Mouse (Mus musculus) cerebellum, adult 18-20 months (tissue): ENCODE results near the gene Rgsl1.
"Not testable (repeated sequence)": the region's sequence is repeated elsewhere in the genome, so short reads cannot be mapped to it uniquely, and the experiment has no call there.

Source experiments
- DNase-seq, 2 experiments: peaks; one replicate each; pipeline ENCODE4 v3.0.0; 2021

Rgsl1 gene

DNA sequence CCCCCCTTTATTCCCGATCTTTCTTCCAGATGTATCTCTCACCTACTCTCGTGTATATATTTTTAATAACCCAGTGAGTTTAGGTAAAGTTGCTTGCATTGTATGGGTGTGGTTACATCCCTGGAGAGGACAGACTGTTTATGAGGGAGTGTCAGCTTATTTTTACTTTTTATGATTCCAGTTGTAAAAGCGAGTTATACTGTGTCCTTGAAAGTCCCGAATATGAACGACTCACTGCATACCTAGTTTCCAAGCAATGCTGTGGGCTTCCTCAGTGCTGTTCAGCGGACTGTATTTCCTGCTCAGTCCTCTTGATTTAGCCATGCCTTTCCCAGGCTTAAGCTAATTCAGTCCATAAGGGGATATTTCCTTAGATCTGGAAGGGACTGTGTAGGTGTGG is 68.8 kb downstream of the Rgsl1 start:
- DNase-seq, result no peak

DNA sequence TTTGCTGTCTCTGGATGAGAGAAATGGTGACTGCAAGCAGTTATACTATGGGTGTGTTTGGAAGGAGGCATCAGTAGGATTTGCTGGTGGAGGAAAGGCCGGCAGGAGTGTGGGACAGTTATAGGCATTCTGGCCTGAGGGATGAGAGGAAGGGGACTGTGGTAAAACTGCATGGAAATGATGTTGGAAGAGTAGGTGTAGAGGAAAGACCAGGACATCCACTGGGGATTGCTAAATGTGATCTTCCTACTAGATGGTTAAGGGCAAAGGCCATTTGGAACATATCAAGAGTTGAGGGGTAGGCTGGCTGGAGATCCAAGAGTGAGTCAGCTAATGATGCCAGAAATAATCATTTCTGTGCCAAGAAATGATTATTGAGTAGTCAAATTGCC is 73.2 kb downstream of the Rgsl1 start:
- no peak for DNase-seq

DNA sequence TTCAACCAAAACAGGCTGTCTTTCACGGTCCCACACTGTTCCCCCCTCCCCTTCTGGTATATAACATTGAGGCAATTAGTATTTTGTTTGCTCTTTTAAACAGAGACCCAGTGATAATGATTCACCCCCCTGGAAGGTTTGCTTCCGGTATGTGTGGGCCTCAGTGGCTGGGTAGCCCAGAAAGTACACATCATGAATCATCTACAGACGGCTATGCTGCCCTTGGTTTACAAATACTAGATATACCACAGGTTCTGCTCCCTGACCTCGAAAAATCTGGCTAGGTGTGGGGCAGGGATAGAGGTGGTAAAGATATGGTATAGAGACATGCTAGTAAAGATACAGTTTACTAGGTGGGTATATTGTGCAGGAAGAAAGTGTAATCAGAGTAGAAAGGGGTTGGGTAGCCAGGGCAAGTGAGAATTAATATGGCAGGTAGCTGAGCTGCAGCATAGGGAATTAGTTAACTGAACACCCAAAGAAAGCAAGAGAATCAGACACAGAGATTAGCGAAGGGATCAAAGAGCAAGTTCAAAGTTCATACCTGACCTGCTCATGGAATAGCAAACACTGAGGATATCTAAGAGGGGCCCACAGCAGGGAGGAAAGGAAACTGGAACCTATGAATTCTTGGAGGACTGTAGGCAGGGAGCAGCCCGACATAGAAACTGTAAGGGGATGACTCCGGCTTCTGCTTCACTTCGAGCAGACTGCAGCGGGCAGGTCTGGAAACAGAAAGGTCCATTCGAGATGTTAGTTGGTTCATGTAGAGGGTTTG is 73.8 kb downstream of the Rgsl1 start:
- no peak for DNase-seq

DNA sequence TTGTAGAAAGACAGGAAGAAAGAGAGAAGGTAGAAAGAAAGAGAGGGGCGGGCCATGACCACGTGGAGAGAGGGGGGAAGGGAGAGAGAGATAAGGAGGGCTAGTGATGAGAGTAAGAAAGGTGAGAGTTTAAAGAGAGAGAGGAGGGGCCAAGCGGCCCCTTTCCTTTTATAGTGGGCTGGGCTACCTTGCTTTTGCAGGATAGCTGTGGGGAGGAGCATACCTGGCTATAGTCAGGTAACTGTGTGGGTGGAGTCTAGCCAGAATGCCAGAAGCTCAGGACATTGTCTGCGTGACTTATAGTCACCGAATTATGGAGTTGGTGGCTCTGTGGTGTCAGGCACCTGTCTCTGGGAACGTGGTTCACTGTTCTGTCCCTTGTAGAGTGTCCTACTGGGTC is 74.4 kb downstream of the Rgsl1 start:
- not testable (repeated sequence) for DNase-seq

DNA sequence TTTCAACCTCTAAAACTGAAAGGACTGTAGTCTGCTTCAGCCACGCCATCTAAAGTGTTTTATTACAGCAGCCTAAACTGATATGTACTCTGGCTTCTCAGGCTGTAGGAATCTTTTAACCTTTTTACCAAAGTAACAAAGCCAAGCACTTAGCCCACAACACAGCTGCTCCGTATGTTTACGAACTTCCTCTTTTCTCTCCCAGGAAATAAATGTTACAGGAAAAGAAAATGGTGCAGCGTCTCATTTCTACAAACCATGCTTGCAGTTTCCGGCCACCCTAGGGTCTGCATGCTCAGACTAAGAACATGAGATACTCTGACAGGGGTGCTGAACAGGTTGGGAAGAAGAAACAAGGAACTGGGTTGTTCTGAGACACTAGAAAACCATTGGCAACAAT is 75.5 kb downstream of the Rgsl1 start:
- no peak for DNase-seq

DNA sequence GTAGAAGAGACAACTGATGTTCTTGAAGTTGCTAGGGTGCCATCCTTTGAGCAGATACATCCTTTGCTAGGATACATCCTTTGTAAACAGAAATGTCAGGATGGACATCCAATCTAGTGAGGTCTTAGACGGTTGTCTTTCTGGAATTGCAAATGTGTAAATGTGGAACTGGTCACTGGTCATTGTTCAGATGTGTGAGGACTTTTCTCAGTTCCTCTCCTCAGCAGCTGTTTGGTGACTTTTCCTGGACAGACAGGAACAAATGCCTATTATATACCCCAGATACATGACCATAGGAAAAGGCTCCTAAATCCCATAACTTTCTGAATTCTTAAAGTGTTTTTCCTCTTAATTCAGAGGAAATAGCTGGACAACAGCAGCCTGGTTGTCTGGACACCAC is 76.7 kb downstream of the Rgsl1 start:
- DNase-seq, result no peak

DNA sequence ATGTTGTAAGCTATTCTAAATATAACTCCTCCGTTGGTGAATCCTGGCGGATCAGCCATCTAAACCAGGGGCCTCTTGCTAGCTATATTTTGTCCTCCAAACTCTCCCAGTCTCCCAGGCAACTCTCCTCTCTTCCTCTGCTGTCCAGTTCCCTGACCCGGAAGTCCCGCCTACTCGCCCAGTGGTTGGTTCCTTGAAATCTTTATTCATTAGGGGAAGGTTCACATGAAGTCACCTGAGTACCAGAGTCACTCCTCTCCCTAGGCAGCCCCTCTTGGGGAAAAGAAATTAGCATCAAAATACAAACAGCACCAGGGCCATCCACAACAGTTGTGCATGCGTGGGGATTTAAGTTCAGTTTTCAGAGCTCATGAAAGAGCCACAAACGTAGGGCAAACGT is 77.6 kb downstream of the Rgsl1 start:
- DNase-seq, result no peak

DNA sequence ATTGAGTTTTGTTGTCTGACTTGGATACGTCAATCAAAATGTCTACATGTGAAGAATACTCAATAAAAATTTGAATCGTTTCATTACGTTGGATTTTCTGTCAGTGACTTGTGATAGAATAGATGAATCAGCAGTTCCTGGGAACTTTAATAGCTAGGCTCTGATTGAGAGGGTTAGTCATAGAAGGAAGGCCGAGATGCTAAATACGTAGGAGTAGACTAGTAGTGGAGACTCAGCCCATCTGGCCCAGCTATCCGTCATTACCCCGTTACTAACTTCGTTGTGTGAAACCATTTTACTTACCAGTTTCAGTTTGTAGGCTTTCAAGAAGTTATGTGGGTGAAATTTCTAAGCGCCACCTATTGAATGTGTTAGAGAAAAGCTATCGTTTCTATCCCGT is 79.8 kb downstream of the Rgsl1 start:
- no peak for DNase-seq

DNA sequence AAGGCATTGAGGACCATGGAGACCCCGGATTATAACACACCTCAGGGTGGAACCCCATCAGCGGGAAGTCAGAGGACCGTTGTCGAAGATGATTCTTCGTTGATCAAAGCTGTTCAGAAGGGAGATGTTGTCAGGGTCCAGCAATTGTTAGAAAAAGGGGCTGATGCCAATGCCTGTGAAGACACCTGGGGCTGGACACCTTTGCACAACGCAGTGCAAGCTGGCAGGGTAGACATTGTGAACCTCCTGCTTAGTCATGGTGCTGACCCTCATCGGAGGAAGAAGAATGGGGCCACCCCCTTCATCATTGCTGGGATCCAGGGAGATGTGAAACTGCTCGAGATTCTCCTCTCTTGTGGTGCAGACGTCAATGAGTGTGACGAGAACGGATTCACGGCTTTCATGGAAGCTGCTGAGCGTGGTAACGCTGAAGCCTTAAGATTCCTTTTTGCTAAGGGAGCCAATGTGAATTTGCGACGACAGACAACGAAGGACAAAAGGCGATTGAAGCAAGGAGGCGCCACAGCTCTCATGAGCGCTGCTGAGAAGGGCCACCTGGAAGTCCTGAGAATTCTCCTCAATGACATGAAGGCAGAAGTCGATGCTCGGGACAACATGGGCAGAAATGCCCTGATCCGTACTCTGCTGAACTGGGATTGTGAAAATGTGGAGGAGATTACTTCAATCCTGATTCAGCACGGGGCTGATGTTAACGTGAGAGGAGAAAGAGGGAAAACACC is 90.0 kb downstream of the Rgsl1 start:
- no peak for DNase-seq

DNA sequence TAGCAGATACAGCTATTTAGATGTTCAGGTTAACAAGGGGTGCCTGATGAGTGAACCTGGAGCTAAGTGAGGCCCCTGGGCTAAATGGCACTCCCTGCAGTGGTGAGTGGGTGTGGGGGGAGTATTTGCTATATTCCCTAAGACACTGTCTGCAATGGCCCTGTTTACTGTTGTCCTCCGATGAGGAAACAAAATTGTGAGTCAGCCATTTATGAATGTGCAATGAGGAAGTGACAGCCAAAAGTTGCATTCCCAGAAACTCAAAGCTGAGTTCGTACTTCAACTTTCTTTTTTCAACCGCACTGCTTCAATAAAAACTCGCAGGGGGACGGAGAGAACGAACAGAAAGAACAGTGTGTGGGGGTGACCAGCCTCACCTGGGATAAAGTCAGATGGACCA is 91.4 kb downstream of the Rgsl1 start:
- no peak for DNase-seq

DNA sequence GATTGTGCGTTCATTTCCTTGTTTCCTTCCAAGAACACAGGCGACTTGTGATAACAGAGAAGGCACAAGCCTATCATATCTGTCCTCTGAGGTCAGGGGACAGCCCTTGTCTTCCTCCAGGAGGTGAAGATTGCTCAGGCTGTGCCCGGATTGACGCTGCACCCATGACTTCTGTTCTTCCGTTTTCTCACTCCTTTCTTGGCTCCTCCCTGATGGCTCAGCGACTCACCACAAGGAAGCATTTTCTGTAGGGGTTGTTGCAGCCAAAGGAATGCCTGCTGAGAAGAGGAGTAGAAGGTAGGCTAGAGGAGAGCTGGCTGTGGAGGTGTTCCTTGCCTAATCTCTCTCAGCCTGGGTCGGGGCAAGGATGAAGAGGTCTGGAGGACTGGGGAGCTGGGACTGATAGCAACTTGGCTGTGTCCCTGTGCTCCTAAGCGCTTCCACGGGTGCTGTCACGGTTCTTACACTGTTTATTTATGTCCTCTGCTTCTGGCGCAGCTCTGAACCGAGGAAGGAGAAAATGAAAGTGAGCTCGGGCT is 92.1 kb downstream of the Rgsl1 start:
- DNase-seq, result no peak

DNA sequence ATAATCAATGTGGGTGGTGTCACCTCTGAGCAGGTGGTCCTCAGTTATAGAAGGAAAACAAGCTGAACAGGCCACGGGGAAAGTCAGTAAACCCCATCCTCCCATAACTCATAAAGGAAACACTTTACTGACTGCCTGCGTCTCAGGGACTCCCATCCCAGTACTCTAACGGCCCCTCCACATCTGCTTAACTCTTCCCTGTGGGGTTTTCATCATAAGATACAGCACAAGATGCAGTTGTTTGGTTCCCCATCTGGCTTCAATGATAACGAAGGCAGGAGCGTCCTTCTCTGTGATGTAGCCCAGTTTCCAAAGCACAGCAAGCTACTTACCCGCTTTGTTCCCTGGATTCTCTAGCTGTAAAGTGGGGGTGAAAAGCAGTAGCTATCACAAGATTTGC is 93.9 kb downstream of the Rgsl1 start:
- DNase-seq, result no peak

DNA sequence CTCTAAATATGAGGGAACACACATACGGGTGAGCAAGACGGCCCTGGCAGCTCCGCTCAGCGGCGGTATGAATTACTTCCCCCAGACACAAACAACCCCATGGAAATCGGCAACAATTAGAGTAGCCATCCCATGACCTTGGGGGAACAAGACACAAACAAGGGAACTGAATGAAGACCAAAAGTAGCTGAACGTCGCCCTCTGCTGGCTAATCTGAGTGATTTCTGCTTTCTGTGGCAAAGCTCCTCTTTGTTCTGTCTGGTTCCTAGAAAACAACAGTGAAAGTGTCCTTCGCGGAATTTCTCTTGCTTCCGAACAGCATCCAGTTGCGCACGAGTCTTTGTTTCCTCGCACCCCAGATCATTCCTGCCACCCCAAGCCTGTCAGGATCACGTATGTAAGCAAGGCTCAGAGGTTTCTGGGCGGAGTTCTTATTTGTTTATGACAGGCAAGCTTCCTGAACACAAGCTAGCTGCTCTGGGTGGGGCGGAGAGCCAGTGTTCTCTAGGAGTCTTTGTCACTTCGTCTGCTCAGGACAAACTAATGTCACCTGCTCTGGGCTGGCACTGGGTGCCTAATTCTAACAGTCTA is 94.6 kb downstream of the Rgsl1 start, which contains the start of gene Rnasel:
Gene Rnasel, plus strand, starts transcription at position 216 of the 591 bp plus-strand sequence.
- peak; percentile 67 to 73 for DNase-seq

DNA sequence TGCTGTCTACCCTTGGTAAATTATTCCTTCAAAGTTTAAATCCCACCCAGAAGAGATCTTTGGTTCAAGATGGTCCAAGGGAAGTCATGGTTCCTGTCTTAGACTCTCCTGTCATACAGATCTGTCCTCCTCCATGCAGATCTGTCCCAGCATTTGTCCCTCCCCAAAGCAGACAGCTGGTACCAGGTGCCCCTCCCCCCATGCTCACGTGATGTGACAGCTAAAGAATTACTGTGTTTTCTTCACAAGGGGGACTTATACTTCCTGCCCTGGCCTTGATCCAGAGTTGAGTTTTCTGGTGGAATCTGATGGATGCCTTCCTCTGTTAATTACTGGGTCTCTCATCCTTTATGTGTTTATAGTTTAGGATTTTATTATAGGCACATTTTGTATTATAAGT is 95.4 kb downstream of the Rgsl1 start:
- no peak for DNase-seq

DNA sequence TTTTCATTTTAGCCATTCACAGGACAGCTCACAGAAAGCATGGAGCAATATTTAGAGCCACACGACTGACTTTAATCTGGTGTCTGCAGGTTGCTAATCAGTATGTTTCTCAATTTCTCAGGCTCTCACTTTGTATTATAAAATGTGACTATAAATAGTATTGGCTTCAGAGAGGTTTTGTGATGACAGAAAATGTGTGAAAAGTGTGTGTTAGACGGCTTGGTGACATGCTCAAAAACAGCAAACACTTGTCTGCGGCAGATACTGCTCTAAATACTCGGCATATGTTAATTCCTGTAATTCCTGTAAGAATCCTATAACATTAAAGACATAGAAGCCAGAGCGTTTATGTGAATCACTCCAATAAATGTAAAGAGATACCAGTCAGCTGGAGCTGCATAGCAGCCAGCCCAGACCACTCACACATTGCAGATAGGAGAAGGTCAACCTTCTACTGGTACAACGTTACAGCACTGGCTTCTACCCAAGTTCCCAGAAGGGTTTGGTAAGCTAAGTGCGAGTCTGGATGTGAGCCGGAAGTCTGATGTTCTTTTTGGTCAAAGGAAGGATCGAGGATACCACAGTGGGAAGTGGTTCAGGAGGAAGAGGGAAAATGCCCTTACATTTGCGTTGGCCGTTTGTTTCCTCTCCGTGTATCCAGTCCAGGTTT is 95.9 kb downstream of the Rgsl1 start:
- no peak for DNase-seq

DNA sequence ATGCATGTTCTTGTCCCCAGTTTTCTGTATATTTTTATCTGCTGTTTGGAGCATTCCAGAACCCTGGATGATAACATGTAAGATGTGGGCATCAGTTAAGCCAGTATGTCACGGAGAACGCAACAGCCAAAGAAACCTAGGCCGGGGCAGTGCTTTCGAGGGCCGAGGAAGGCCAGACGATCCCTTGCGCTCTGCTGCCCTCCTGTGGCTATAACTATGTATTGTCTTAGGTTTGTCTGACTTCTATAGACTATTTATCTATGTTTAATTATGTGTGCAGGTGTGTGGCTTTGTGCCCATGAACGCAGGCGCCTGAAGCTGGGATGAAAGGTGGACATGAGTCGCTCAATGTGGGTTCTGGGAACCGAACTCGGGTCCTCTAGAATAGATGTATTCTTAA is 97.2 kb downstream of the Rgsl1 start:
- DNase-seq, result peak; percentile 78 to 86

DNA sequence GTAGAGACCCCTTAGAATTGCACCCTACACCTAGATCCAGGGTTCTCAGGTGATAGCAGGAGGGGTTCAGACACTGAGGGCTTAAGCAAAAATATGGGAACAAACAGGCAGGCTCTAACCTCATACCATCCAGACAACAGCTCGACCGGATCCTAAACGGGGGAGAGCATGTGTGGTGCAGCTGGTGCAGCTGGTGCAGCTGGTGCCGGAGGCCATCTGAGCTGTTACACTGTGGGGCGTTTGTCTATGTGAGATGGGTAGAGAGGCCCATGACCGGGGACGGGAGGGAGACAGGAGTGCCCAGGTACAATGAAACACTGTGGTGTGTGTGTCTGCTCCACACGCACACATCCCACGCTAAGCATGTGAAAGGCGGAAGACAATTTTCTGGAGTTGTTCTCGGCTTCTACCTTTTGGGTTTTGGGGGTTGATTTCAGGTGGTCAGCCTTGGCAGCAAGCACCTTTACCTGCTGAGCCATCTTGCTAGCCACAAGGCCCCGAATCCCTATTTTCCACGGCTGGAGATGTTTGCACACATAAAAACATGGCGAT is 97.7 kb downstream of the Rgsl1 start:
- no peak for DNase-seq

DNA sequence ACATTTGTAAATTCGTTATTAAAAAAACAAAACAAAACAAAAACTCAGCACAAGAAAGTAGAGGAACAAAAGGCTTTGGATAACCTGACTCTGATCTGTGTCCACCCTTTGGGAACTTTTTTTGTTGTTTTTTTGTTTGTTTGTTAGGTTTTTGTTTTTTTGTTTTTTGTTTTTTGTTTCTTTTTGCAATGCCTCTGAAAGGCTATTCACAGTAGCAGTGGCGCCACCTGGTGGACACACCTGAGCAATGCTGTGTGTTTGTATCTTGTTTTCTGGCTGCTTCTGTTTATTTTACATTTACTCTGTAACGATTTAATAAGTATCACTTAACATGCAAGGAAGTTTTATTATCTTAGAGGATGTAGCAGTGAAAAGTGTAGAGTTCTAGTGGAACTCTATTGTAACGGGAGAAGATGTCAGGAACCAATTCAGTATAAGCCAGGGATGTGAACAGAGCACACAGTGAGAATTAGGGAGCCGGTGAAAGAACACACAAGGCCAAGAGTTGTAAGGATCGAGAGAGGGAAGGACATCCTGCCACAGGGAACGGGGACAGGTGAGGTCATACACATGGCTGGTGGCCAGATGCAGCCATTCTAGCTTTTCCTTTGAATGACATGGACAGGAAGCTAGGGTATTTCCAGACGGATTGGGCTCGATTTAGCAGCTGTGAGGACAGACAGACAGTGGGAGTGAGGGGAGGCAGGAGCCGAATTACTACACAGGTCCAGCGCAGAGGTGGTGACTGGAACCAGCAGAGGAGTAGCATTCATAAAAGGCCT is 101.4 kb downstream of the Rgsl1 start:
- DNase-seq, result peak; percentile 81 to 90

DNA sequence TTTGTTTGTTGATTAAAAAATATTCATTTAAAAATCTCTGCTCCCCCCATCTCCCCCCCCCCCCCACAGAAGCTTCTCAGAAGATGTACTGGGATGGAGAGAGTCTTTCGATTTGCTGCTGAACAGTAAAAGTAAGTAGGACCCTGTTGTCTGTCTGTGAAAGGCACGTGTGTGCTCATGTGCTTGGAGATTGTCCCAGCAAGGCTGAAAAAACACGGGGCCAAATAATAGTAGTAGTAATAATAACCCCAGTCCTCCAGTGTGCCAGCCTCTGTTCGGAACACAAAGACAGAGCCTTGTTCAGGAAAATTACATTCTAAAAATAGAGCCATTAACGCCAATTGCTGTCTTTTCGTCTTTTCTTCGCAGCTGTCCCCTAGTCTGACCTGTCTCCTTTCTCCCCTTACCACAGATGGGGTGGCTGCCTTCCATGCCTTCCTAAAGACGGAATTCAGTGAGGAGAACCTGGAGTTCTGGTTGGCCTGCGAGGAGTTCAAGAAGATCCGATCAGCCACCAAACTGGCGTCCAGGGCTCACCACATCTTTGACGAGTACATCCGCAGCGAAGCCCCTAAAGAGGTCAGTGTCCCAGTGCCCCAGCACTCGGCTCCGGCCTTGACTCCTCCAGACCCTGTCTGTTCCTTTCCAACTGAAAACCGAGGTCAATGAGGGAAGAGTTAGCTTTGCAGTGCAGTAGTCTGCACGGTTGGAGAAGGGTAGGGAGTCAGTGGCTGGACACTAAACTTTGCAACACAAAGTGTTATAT is 102.2 kb downstream of the Rgsl1 start:
- peak in 1 of 2 experiments; percentile 31 for DNase-seq

DNA sequence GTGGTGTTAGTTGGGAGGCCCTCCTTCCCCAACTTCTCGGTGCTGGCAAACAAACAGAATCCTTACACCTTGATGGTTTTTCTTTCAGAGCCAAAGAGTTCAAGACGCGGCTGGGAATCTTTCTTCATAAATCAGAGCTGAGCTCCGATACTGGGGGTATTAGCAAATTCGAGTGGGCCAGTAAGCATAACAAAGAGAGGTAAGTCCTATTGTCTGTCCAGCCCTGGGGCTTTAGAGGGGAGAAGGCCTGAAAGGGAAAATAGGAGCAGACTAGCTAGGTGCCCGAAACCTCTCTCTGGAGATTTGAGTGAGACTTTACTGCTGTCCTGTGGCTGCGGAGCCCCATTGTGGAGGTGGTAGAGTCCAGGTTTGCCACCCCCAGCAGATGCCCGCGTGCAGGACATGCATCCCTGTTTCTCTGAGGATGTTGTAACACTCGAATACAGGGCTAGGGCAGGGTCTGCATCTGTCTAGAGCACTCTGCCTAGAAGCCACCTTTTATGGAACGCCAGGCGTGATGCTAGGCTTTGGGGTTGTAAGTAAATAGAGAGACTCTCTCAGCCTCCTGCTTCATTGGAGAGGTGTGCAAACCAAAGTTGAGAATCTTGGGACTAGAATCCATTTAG is 103.1 kb downstream of the Rgsl1 start:
- DNase-seq, result peak in 1 of 2 experiments; percentile 40

DNA sequence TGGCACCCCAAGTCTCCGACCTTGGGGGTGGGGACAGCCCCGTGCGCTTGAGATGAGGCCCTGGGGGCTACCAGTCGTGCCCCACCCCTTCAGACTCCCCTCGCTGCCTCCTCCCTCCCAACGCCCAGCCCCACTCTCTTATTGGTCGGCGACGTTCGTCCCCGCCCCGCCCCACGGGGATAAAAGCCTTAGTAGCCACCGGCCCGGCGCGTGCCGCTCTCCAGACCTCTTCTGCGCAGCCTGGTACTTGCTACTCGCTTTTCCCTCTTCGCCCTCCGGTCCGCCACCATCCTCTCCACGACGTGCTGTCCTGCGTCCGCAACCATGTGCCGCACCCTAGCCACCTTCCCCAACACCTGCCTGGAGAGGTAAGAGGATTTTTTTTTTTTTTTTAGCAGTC is 103.8 kb downstream of the Rgsl1 start, which contains the start of gene Rgs16:
Gene Rgs16, plus strand, starts transcription at position 205 of the 400 bp plus-strand sequence.
- DNase-seq, result peak; percentile 90 to 92
